Mouse (Mus musculus) kidney, adult 2 months (tissue): Measurements from ENCODE around the gene Rad54l2. TPM values are rescaled to one million over a fixed set of nuclear protein-coding genes. Genes with fewer than 3 reads are reported as not detected.
A peak's percentile ranks its signal among the peaks of the same experiment; 100 is the strongest.

ENCODE experiments used
- DNase-seq: peaks from one replicate; pipeline ENCODE4 v3.0.0; 2021
- H3K27ac ChIP-seq: fragments of 200-500 bp; 2 replicates; pipeline ENCODE4 v1.5.1; 2012; ENCODE audit warnings: low read depth, low read length, control low read depth, inconsistent platforms; ENCODE audit not compliant: insufficient read depth
- H3K27me3 ChIP-seq: fragments of 200-500 bp; replicated peaks from 2 replicates; pipeline ENCODE4 v1.6.1; 2012; ENCODE audit warnings: mild to moderate bottlenecking, moderate library complexity, low read length, inconsistent platforms; ENCODE audit not compliant: control insufficient read depth, insufficient read depth
- H3K36me3 ChIP-seq: fragments of 200-500 bp; 2 replicates; pipeline ENCODE4 v1.6.1; 2012; ENCODE audit warnings: mild to moderate bottlenecking, moderate library complexity, low read length, inconsistent platforms; ENCODE audit not compliant: control insufficient read depth, insufficient read depth
- H3K4me1 ChIP-seq: fragments of 200-500 bp; 2 replicates; pipeline ENCODE4 v1.6.1; 2011; ENCODE audit warnings: low read length; ENCODE audit not compliant: control insufficient read depth, insufficient read depth
- H3K4me3 ChIP-seq: fragments of 200-500 bp; 2 replicates; pipeline ENCODE4 v1.5.1; 2011; ENCODE audit warnings: mild to moderate bottlenecking, low read depth, low read length, control low read depth; ENCODE audit not compliant: insufficient read depth
- CTCF ChIP-seq: fragments of 200-500 bp; conservative IDR thresholded peaks from 2 replicates; pipeline ENCODE4 v1.5.1; 2011; ENCODE audit warnings: low read depth, mild to moderate bottlenecking, control low read depth, low read length, moderate library complexity, mixed read lengths; ENCODE audit not compliant: insufficient read depth, insufficient read length
- POLR2A ChIP-seq: fragments of 200-500 bp; IDR thresholded peaks from one replicate; pipeline ENCODE4 v1.6.1; 2011; ENCODE audit warnings: low read depth, low read length, control low read depth
- WGBS: fragments of 180-500 bp; shearing (Covaris S2); methylation state at CpG from one replicate; pipeline ENCODE4 v1.1.7; 2018; 5-methylcytosine and 5-hydroxymethylcytosine counted together
- polyA plus RNA-seq: library from polyadenylated mRNA; depleted of rRNA; stranded (reverse); fragments of >200 nt; gene quantifications from 2 replicates; pipeline ENCODE4 v1.2.3, GENCODE M21; 2012

The Rad54l2 gene
- polyA plus RNA-seq, 1 experiment = 18.6 TPM

DNA sequence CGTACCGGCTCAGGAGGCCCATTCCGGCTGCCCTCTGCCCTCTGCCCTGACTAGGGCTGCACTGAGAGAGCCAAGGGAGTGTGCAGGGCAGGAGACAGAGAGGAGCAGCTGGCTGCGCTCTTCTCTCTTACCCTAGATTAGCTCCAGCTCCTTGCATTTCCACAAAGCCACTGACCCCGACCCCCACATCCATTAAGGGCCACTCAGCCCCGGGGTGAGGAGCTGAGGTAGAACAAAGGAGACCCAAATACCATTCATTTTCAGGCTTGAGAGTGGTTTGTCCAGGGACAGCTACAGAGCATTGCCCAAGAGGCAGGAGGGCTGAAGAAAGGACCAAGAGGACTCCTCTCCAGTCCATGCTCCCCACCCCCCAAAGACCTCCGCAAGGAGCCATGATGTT lies 129.6 kb downstream of the Rad54l2 start:
- DNase-seq = no peak
- Histone ChIP-seq H3K36me3 (no peaks in the 10 kb centered on the region), H3K4me1 (no peaks in the 10 kb centered on the region), H3K27me3 (0 out of 2 replicates have a peak, but pooled peaks cover 4% of the 10 kb centered on the region), H3K4me3 (no peak overlapping the region), H3K27ac (no peak overlapping the region)
- TF ChIP-seq CTCF (no peak), POLR2A (no peak)
- 59% methylated on average over 7 of the region's 7 CpGs for WGBS

DNA sequence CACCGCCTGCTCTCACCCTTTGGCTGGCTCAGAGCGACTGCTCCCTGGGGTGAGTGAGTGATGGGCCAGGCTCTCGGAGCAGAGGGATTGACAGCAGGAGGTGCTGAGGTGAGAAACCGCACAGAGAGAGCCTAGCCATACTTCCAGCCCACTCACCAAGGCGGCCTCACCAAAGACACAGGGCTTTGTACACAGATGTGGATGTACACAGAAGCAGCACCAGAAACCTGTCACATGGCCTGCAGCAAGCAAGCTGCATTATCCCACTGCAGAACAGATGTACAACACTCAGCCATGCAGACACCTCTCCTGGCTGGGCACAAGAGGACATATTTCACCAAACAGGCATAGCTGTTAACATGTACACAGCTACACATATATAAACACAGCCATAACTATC lies 131.4 kb downstream of the Rad54l2 start:
- Histone ChIP-seq H3K27ac (no peak overlapping the region), H3K4me3 (no peak overlapping the region), H3K36me3 (no peaks in the 10 kb centered on the region), H3K4me1 (no peaks in the 10 kb centered on the region), H3K27me3 (0 out of 2 replicates have a peak, but pooled peaks cover 4% of the 10 kb centered on the region)
- TF ChIP-seq CTCF = no peak
- no peak for TF ChIP-seq POLR2A
- no peak for DNase-seq
- WGBS = 74% methylated on average over 5 of the region's 5 CpGs

DNA sequence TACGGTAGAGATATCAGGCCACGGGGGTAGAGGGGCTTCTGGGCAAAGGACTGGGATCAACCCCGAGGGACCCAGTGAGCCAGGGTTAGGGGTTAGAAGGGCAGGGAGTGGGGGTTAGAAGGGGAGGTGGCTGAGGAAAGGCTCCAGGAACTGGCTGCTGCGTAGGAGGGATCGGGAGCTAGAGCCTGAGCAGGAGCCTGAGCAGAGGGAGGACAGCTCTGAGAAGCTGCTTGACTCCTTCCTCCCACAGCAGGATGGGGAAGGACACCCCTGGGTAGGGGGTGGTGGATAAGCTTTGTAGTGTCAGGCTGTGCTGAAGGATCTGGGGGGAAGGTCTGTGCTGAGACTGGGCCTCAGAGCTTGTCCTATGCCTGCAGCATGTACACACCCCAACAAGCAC lies 132.2 kb downstream of the Rad54l2 start:
- Histone ChIP-seq H3K27me3 (0 out of 2 replicates have a peak, but pooled peaks cover 4% of the 10 kb centered on the region), H3K36me3 (no peaks in the 10 kb centered on the region)
- TF ChIP-seq CTCF (no peak), POLR2A (no peak)

DNA sequence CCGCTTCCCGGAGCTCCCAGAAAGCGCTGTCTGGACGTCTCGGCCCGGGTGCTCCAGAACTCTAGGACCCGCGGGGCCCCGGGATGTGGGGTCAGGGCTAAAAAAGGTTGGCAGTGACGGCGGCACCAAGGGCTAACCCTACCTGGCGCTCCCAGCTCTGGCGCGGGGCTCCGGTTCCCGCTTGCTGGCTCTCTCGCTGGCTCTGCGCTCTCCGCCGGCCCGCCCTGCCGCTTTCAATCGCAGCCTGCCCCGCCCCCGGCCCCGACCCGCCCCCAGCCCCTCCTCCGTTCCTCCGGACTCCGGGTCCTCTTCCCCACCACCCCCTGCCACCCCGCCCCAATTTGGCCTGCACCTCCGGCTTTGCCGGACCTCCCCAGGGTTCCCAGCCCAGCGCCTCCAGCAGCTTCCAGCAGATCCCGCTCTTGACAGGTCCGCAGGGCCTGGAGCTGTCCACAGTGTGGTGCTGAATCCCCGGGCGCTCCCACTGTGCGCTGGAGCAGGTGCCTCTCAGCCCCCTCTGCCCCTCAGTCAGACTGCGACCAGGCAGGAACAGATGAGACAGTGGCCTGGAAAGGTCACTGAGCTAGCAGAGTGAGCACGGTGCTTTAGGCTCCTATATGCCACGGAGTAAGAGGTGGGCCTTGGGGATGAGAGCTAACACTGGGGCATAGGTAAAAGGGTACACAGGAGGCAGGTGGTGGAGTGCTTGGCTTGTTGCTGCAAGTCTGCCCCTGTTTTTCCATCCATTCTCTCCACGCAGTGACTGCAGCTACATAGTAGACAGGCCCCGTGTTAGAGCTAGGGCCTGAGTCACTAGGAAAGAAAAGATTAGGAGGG lies 132.9 kb downstream of the Rad54l2 start, which contains the start of gene Grm2:
Grm2 (minus strand) TSS at position 199 of the 837 bp plus-strand sequence.
- H3K27me3 ChIP-seq = 0 out of 2 replicates have a peak, but pooled peaks cover 4% of the 10 kb centered on the region
- no peak within 1 kb of the TSS for H3K27ac ChIP-seq
- H3K4me3 ChIP-seq = no peak within 1 kb of the TSS
- TF ChIP-seq POLR2A (no peak), CTCF (no peak)
- 2% methylated on average over 44 of the region's 44 CpGs for WGBS
- H3K4me1 ChIP-seq = no peaks in the 10 kb centered on the region
- H3K36me3 ChIP-seq = no peaks in the 10 kb centered on the region
- DNase-seq = peak; percentile 44

More for the DNA sequence above, 132.2 kb downstream of the Rad54l2 start:
- Histone ChIP-seq H3K4me3 (no peak overlapping the region), H3K4me1 (no peaks in the 10 kb centered on the region), H3K27ac (no peak overlapping the region)
- 41% methylated on average over 5 of the region's 5 CpGs for WGBS
- no peak for DNase-seq

DNA sequence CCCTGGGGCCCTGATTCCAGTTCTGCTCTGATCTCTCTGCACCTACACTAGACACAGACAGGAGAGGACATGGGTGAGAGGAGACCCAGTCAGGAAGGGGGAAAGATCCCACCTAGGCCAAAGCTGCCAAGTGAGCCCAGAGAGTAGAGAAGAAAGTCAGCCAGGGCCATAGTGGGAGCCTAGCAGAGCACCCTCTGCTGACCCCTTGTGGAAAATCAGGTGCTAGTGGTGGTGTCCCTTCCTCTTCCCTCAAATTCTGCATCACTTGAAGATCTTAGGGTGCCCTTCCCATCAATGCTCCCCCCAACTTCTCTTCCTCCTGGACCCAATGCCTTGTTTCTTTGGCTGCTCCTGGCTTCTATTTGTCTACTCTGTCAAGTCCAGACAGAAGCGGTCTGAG lies 136.3 kb downstream of the Rad54l2 start:
- Histone ChIP-seq H3K36me3 (no peaks in the 10 kb centered on the region), H3K4me3 (no peak overlapping the region), H3K27me3 (0 out of 2 replicates have a peak, but pooled peaks cover 4% of the 10 kb centered on the region), H3K4me1 (no peaks in the 10 kb centered on the region), H3K27ac (no peak overlapping the region)
- DNase-seq = no peak
- TF ChIP-seq CTCF (peak; percentile 30; the same call in 1 of the 2 replicates), POLR2A (no peak)
- 56% methylated on average over 1 of the region's 1 CpGs for WGBS

DNA sequence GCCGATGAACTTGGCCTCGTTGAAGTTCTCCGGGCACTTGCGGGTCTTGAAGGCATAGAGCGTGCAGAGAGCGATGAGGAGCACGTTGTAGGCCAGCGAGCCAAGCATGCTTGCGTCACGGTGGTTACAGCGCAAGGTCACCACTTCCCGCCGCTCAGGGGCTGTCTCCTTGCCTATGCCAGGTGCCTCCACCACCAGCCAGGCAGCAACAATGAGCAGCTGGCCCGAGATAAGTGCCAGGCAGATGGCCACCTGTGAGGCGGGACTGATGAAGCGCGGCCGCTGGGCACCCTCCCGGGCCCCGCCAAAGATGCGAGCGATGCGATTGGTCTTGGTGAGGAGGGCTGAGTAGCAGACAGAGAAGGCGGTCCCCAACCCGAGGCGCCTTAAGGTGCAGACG lies 141.8 kb downstream of the Rad54l2 start:
- TF ChIP-seq POLR2A = no peak
- TF ChIP-seq CTCF = no peak
- Histone ChIP-seq H3K4me3 (no peak overlapping the region), H3K36me3 (no peaks in the 10 kb centered on the region), H3K27ac (no peak overlapping the region), H3K4me1 (no peaks in the 10 kb centered on the region), H3K27me3 (no peaks in the 10 kb centered on the region)
- DNase-seq = no peak
- 76% methylated on average over 27 of the region's 27 CpGs for WGBS

DNA sequence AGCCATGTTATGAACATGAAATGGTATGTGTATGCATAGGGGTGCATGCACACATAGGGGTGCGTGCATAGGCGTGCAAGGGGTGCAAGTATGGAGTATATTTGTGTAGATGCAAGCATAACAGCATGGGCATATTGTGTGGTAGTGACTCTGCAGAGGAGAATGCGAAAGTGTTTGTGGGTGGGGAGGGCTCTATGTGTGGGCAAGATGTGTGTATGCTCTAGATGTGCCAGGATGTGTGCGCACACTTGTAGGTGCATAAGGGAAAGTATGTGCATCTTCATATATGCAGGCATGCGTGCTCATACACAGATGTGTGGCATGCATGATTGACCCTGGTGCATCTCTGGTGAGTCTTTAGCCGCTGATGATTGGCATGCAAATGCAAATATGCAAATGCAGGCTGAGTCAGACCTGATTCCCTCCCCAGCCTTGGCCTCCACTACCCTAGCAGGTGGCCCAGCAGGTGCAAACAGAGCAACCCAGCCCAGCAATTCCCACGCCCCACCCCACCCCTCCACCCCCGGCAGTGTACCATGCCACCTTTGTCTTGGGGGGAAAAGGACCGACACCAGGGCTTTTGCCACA lies 143.2 kb downstream of the Rad54l2 start:
- no peak overlapping the region for H3K4me3 ChIP-seq
- no peaks in the 10 kb centered on the region for H3K4me1 ChIP-seq
- DNase-seq = no peak
- WGBS = 78% methylated on average over 9 of the region's 9 CpGs
- no peaks in the 10 kb centered on the region for H3K27me3 ChIP-seq
- TF ChIP-seq CTCF = no peak
- no peak for TF ChIP-seq POLR2A
- no peaks in the 10 kb centered on the region for H3K36me3 ChIP-seq
- no peak overlapping the region for H3K27ac ChIP-seq
